8 mouse cellular contexts compared by ENCODE assay signal in genomic region chr3:108652866-108653642, GRCm38 (mm10). TPM values are rescaled to one million over a fixed set of nuclear protein-coding genes. Genes with fewer than 3 reads are reported as not detected.
DNase-seq lines count a peak whose midpoint lies in the region; ATAC-seq and TF ChIP-seq lines count a peak whose summit lies in the region.

No protein-coding gene starts in this region.

- no peak for ATAC-seq in embryonic facial prominence, embryonic 12.5 days (ENCODE audit: insufficient number of reproducible peaks, insufficient read depth, low FRiP score, low TSS enrichment)
- ATAC-seq in neural tube, embryonic 12.5 days (ENCODE audit: low FRiP score, low read depth): no peak

- H3K27ac ChIP-seq in embryonic facial prominence, embryonic 12.5 days: no peak overlapping the region
- no peak overlapping the region for H3K27ac ChIP-seq in neural tube, embryonic 12.5 days

- H3K9ac ChIP-seq in embryonic facial prominence, embryonic 12.5 days: no peak overlapping the region
- H3K9ac ChIP-seq in neural tube, embryonic 12.5 days: no peak overlapping the region

- peaks cover 12% of the 10 kb centered on the region for H3K4me1 ChIP-seq in embryonic facial prominence, embryonic 12.5 days
- H3K4me1 ChIP-seq in neural tube, embryonic 12.5 days: peaks cover 9% of the 10 kb centered on the region

- 23% methylated on average over 9 of the region's 9 CpGs for WGBS in embryonic facial prominence, embryonic 12.5 days
- 31% methylated on average over 9 of the region's 9 CpGs for WGBS in neural tube, embryonic 12.5 days

- peak; percentile 1 for DNase-seq in heart, adult 11 months
- no peak for DNase-seq in heart, adult 18-20 months
- DNase-seq in kidney, postnatal 36 days: peak; percentile 12 to 24
- no peak for DNase-seq in adrenal gland, postnatal 4 days (ENCODE audit: low spot score in 2 of 2)
- no peak for DNase-seq in right cerebral cortex, adult 18-20 months

- H3K79me2 ChIP-seq in C2C12 (ENCODE audit: control insufficient read depth, insufficient read depth): peaks cover 37% of the 10 kb centered on the region

- TF ChIP-seq CTCF in C2C12 (IDR thresholded peaks at IDR 0.05; ENCODE audit: control insufficient read depth, insufficient read depth, insufficient read length): no peak

- no peaks in the 10 kb centered on the region for H3K36me3 ChIP-seq in C2C12 (ENCODE audit: control insufficient read depth, insufficient read depth)
- peaks cover 4% of the 10 kb centered on the region; the same call in 1 of the 2 replicates for H3K36me3 ChIP-seq in embryonic facial prominence, embryonic 12.5 days
- H3K36me3 ChIP-seq in neural tube, embryonic 12.5 days: no peaks in the 10 kb centered on the region

- H3K27me3 ChIP-seq in C2C12 (ENCODE audit: control insufficient read depth, insufficient read depth, insufficient read length): no peaks in the 10 kb centered on the region
- no peaks in the 10 kb centered on the region for H3K27me3 ChIP-seq in embryonic facial prominence, embryonic 12.5 days
- H3K27me3 ChIP-seq in neural tube, embryonic 12.5 days (replicated peaks): no peaks in the 10 kb centered on the region

- peaks cover 13% of the 10 kb centered on the region for H3K79me3 ChIP-seq in C2C12 (ENCODE audit: low read depth)

- H3K4me2 ChIP-seq in embryonic facial prominence, embryonic 12.5 days (replicated peaks): peak overlapping the region; percentile 46
- peak overlapping the region; percentile 42 for H3K4me2 ChIP-seq in neural tube, embryonic 12.5 days (replicated peaks)

- no peaks in the 10 kb centered on the region for H3K9me3 ChIP-seq in embryonic facial prominence, embryonic 12.5 days
- H3K9me3 ChIP-seq in neural tube, embryonic 12.5 days: no peaks in the 10 kb centered on the region

- H3ac ChIP-seq in C2C12 (ENCODE audit: control insufficient read depth, insufficient read length, low read depth): no peak overlapping the region

- peak overlapping the region; percentile 55 for H3K4me3 ChIP-seq in C2C12 (ENCODE audit: insufficient read depth, poor library complexity, severe bottlenecking)
- H3K4me3 ChIP-seq in embryonic facial prominence, embryonic 12.5 days: 0 out of 2 replicates have a peak overlapping the region, but pooled peaks have one; percentile 10
- H3K4me3 ChIP-seq in neural tube, embryonic 12.5 days: no peak overlapping the region

TF ChIP-seq in C2C12, 6 proteins besides CTCF, POLR2A, EP300 and RAD21:
- TF ChIP-seq FOSL1 (IDR thresholded peaks at IDR 0.05; ENCODE audit: insufficient read depth, low read length, poor library complexity, severe bottlenecking) (no peak), MAX (IDR thresholded peaks at IDR 0.05) (no peak), USF1 (IDR thresholded peaks at IDR 0.05; ENCODE audit: low read depth) (no peak), CEBPB (IDR thresholded peaks at IDR 0.05; ENCODE audit: low read depth) (no peak), MYOD1 (IDR thresholded peaks at IDR 0.05; ENCODE audit: control insufficient read depth, insufficient read length, low read depth) (no peak), MYOG (IDR thresholded peaks at IDR 0.05; ENCODE audit: control insufficient read depth, extremely low read depth, insufficient read length) (no peak)

RNA-seq across cellular contexts. Expression of gene Clcc1, which starts 0.7 kb away (rescaled TPM):
- total RNA-seq in heart, adult 18-20 months (2021): 10 to 100 TPM; 49.2 to 50.0 TPM
- 19.8 TPM for polyA plus RNA-seq in C2C12 (2012; fragmentation: generic; extraction: Trizol)
- 74.8 and 77.2 TPM in 2 replicates for polyA plus RNA-seq in embryonic facial prominence, embryonic 12.5 days (2016; fragmentation: Nextera tagmentation; extraction: Ambion mirVana)
- polyA plus RNA-seq in neural tube, embryonic 12.5 days (2016; fragmentation: Nextera tagmentation; extraction: Ambion mirVana): 46.9 and 48.8 TPM in 2 replicates
- total RNA-seq in adrenal gland, postnatal 4 days (2021): 10 to 100 TPM; 51.6 to 53.6 TPM

Comparison
In these comparisons a context has a peak if more than half of its experiments do, and no peak if none do; other contexts are left out.
1. DNase-seq: peak in heart, adult 11 months (single experiment) and kidney, postnatal 36 days (2 of 2); none in heart, adult 18-20 months (0 of 2), adrenal gland, postnatal 4 days (0 of 2) and right cerebral cortex, adult 18-20 months (single experiment).